Mouse (Mus musculus): ENCODE measurements around the gene Tgfbr3l. TPM values are rescaled to one million over a fixed set of nuclear protein-coding genes. Genes with fewer than 3 reads are reported as not detected.

Gene Tgfbr3l
- total RNA-seq, 2 experiments from 2014 or later = 8.2 to 10.5 TPM

DNA sequence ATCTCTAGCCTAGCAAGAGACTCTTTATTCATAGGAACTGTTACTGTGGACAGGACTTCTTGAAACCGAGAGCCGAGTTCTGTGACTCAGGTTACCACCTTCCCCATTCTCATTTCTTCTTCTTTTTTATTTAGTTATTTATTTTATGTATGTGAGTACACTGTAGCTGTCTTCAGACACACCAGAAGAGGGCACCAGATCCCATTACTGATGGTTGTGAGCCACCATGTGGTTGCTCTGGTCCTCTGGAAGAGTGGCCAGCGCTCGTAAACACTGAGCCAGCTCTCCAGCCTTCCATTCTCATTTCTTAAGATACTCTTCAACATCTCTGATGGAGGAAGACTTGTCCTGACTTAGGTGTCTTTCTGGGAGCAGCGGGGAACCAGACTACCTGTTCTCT, 44.7 kb downstream of the Tgfbr3l start:
- H3K27ac ChIP-seq = no peak overlapping the region
- peak; percentile 52 for TF ChIP-seq CTCF (IDR thresholded peaks at IDR 0.05)
- H3K4me3 ChIP-seq = no peak overlapping the region
- intact Hi-C loops (cut with DNase I) = no loop called here
- DNase-seq (ENCODE audit: extremely low spot score in 1 of 2, low spot score in 2 of 2) = no peak

DNA sequence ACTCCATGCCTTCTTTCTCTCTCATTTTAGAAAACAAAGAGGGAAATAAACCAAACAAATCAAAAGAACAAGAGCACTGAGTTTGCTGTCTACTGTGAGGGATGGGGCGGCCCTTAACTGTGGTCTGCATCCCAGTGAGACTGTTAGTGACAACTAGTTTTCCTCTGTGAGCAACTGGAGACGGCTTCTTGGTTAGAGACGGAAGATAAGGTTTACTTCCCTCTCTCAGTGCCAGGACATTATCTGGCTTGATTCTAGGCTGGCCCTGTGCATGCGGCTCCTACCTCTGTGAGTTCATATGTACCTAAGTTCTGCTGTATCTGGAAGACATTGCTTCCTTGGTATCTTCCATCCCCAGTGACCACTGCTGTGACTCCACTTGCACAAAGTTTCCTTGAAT, 49.8 kb downstream of the Tgfbr3l start:
- DNase-seq (ENCODE audit: extremely low spot score in 1 of 2, low spot score in 2 of 2) = no peak
- intact Hi-C loops (cut with DNase I) = no loop called here
- Histone ChIP-seq H3K4me3 (no peak overlapping the region), H3K27ac (no peak overlapping the region)
- no peak for TF ChIP-seq CTCF (IDR thresholded peaks at IDR 0.05)

Other genes starting within 250 kb of the Tgfbr3l start
- under 1 TPM; 0.51 to 0.52 TPM for gene Cd209f, start 142.4 kb upstream of the Tgfbr3l start, total RNA-seq (2021)
- not detected for gene Cd209g, start 114.1 kb upstream of the Tgfbr3l start, total RNA-seq (2021)
- 100 to 1,000 TPM; 107 to 110 TPM for gene Evi5l, start 81.6 kb upstream of the Tgfbr3l start, total RNA-seq (2021)
- 10 to 100 TPM; 42.9 to 46.0 TPM for gene Prr36, start 30.8 kb upstream of the Tgfbr3l start, total RNA-seq (2021)
- not detected for gene Lrrc8e, start 21.4 kb upstream of the Tgfbr3l start, total RNA-seq (2021)
- 10 to 100 TPM; 98.1 to 99.1 TPM for gene Map2k7, start 9.5 kb upstream of the Tgfbr3l start, total RNA-seq (2021)
- 1 to 10 TPM in 1 of 2 experiments, not detected in 1; 1.8 TPM for gene Gm49320, start 9.3 kb upstream of the Tgfbr3l start, total RNA-seq (2021)
- 10 to 100 TPM; 28.8 to 31.4 TPM for gene Snapc2, start 4.9 kb downstream of the Tgfbr3l start, total RNA-seq (2021)
- 100 to 1,000 TPM; 581 to 590 TPM for gene Ctxn1, start 11.1 kb downstream of the Tgfbr3l start, total RNA-seq (2021)
- 10 to 100 TPM; 66.1 to 72.6 TPM for gene Timm44, start 27.7 kb downstream of the Tgfbr3l start, total RNA-seq (2021)
- gene Ccl25, start 77.0 kb downstream of the Tgfbr3l start, total RNA-seq (2021) = 10 to 100 TPM; 21.9 to 22.8 TPM
- gene Elavl1, start 77.2 kb downstream of the Tgfbr3l start, total RNA-seq (2021) = 10 to 100 TPM; 74.1 to 77.4 TPM
- gene Cers4, start 244.8 kb downstream of the Tgfbr3l start, total RNA-seq (2021) = 10 to 100 TPM; 46.5 to 52.4 TPM

All from left cerebral cortex, adult 2 months (tissue).